10 mouse cellular contexts compared by ENCODE assay signal in the genomic region with DNA sequence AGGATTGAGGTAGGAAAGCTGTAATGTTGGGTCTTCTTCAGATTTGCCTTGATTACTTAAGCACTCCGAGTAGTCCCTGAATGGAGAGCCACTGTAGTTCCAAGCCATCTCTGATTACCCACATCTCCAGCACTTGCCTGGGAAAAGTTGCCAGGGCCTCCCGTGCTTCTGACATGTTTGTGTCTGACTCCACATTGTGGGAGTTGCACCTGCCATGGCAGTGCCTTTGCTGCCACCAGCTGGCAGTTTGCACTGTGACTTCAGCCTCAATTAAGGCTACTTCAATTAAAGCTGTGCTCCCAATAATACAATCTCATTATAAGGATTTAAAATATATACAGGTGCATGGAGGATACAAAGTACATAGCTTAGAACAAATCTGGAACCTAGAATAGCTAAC. TPM values are rescaled to one million over a fixed set of nuclear protein-coding genes. Genes with fewer than 3 reads are reported as not detected.
DNase-seq lines count a peak whose midpoint lies in the region; TF ChIP-seq lines count a peak whose summit lies in the region.
"Had no signal": no experiment of that assay in that cellular context is flagged by ENCODE, and none has a peak within 500 bp of the region (broad histone marks: within the 10 kb centered on the region; RNA-seq: fewer than 3 reads in every experiment).

No protein-coding gene starts in this region.

- peaks cover 8% of the 10 kb centered on the region for H3K36me3 ChIP-seq in heart, embryonic 10.5 days
- peaks cover 14% of the 10 kb centered on the region; the same call in 1 of the 2 replicates for H3K36me3 ChIP-seq in small intestine, adult 2 months (ENCODE audit: control insufficient read depth, insufficient read depth, low read length)

- no peaks in the 10 kb centered on the region for H3K27me3 ChIP-seq in heart, embryonic 10.5 days (ENCODE audit: insufficient read depth, poor library complexity, severe bottlenecking)
- no peaks in the 10 kb centered on the region for H3K27me3 ChIP-seq in small intestine, adult 2 months (ENCODE audit: control insufficient read depth, insufficient read depth, low read length)
- H3K27me3 ChIP-seq: heart, embryonic 13.5 days had no signal

- no peaks in the 10 kb centered on the region for H3K9me3 ChIP-seq in heart, embryonic 10.5 days
- H3K9me3 ChIP-seq: heart, embryonic 13.5 days; megakaryocyte, embryonic 14.5 days had no signal

- 58% methylated on average over 2 of the region's 2 CpGs for WGBS in heart, embryonic 10.5 days
- 61% methylated on average over 2 of the region's 2 CpGs for WGBS in bone marrow, adult 2 months
- WGBS in small intestine, adult 2 months, result 38% methylated on average over 2 of the region's 2 CpGs

- DNase-seq in heart, adult 11 months, result peak; percentile 86
- DNase-seq in heart, embryonic 10.5 days (ENCODE audit: low spot score), result no peak
- DNase-seq in B cell, adult 2 months, result peak; percentile 5 to 19
- peak; percentile 57 for DNase-seq in heart, postnatal 4 days
- DNase-seq in left cerebral cortex, postnatal 4 days, result peak; percentile 28
- DNase-seq in c-Kit-positive CD71-positive TER-119-positive erythroid progenitor cells, embryonic 14.5 days (ENCODE audit: low spot score), result no peak

- H3K27ac ChIP-seq in heart, embryonic 10.5 days, result no peak overlapping the region
- no peak overlapping the region for H3K27ac ChIP-seq in bone marrow, adult 2 months (ENCODE audit: control insufficient read depth, insufficient read depth, low read depth, low read length, poor library complexity)
- H3K27ac ChIP-seq in small intestine, adult 2 months (ENCODE audit: insufficient read depth, low read depth, low read length), result no peak overlapping the region
- H3K27ac ChIP-seq: heart, embryonic 13.5 days had no signal

- H3K4me3 ChIP-seq in heart, embryonic 10.5 days, result no peak overlapping the region
- no peak overlapping the region for H3K4me3 ChIP-seq in bone marrow, adult 2 months (replicated peaks; ENCODE audit: control insufficient read depth, low read depth, low read length)
- no peak overlapping the region for H3K4me3 ChIP-seq in small intestine, adult 2 months (ENCODE audit: low read depth, low read length)
- H3K4me3 ChIP-seq: heart, embryonic 13.5 days; megakaryocyte, embryonic 14.5 days had no signal

- intact Hi-C loops in left cerebral cortex, postnatal 4 days (cut with DNase I), result no loop called here

- no peaks in the 10 kb centered on the region for H3K4me1 ChIP-seq in heart, embryonic 10.5 days
- H3K4me1 ChIP-seq in bone marrow, adult 2 months (ENCODE audit: control insufficient read depth, insufficient read depth, low read length), result no peaks in the 10 kb centered on the region
- no peaks in the 10 kb centered on the region for H3K4me1 ChIP-seq in small intestine, adult 2 months (ENCODE audit: control insufficient read depth, insufficient read depth, insufficient read length, low read length)
- H3K4me1 ChIP-seq: heart, embryonic 13.5 days; megakaryocyte, embryonic 14.5 days had no signal

- TF ChIP-seq POLR2A in bone marrow, adult 2 months (IDR thresholded peaks at IDR 0.05; ENCODE audit: borderline replicate concordance, control insufficient read depth, low read depth, low read length), result no peak
- TF ChIP-seq POLR2A in small intestine, adult 2 months (IDR thresholded peaks at IDR 0.05; ENCODE audit: low read depth, low read length), result no peak

- peak; percentile 37; the same call in 1 of the 2 replicates for TF ChIP-seq CTCF in bone marrow, adult 2 months (IDR thresholded peaks at IDR 0.05; ENCODE audit: control insufficient read depth, insufficient read depth, low read length)
- peak; percentile 52; the same call in 1 of the 2 replicates for TF ChIP-seq CTCF in small intestine, adult 2 months (IDR thresholded peaks at IDR 0.05; ENCODE audit: extremely low read depth, insufficient read length, insufficient replicate concordance, low read depth, low read length)

RNA-seq across cellular contexts. Expression of a gene that starts 37.5 kb away (rescaled TPM):
- polyA plus RNA-seq in heart, embryonic 10.5 days (2016; fragmentation: Nextera tagmentation; extraction: Ambion mirVana), result 0.05 and 0.08 TPM in 2 replicates
- 1.9 and 7.3 TPM in 2 replicates for polyA plus RNA-seq in bone marrow, adult 2 months (2011; ENCODE audit: insufficient read depth, insufficient read length, low replicate concordance, missing spikeins)
- total RNA-seq in heart, postnatal 4 days (2021), result under 1 TPM; 0.70 to 0.91 TPM
- under 1 TPM; 0.36 to 0.60 TPM for total RNA-seq in left cerebral cortex, postnatal 4 days (2021)
- polyA plus RNA-seq in small intestine, adult 2 months (2012; rRNA removed), result 0.11 and 0.30 TPM in 2 replicates

Comparison
In these comparisons a context has a peak if more than half of its experiments do, and no peak if none do; other contexts are left out.
1. DNase-seq: peak in heart, adult 11 months (single experiment), B cell, adult 2 months (2 of 2), heart, postnatal 4 days (single experiment) and left cerebral cortex, postnatal 4 days (single experiment); none in heart, embryonic 10.5 days (single experiment) and c-Kit-positive CD71-positive TER-119-positive erythroid progenitor cells, embryonic 14.5 days (single experiment).